Comparison of ENCODE assay signal across 10 mouse cellular contexts in the genomic region with DNA sequence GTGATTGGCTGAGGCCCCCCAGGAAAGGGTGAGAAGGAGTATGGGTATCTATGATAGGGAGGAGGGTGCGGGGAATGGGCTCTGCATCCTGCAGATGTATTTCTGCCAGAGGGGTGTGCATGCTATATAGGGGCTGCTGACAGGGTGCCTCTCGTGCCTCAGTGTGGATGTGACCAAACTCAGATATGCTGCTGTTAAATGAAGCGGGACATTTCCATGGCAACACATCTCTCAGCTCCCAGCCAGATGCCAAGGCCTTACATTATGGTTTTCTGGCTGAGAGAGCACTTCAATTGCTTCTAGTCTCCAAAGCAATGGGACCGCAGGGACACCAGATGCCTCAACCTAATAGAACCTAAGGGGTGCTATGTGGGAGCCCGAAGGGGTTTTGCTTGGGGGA. TPM values are rescaled to one million over a fixed set of nuclear protein-coding genes. Genes with fewer than 3 reads are reported as not detected.
DNase-seq lines count a peak whose midpoint lies in the region; ATAC-seq and TF ChIP-seq lines count a peak whose summit lies in the region.
"Had no signal": no experiment of that assay in that cellular context is flagged by ENCODE, and none has a peak within 500 bp of the region (broad histone marks: within the 10 kb centered on the region; RNA-seq: fewer than 3 reads in every experiment).

No protein-coding gene starts in this region.

- TF ChIP-seq CTCF in CH12.LX (conservative IDR thresholded peaks at IDR 0.05 in 1 of 2, IDR thresholded peaks at IDR 0.05 in 1 of 2; ENCODE audit: low read depth in 2 of 2, low read length in 2 of 2) (no peak), MEL (IDR thresholded peaks at IDR 0.05 in 2 of 3, conservative IDR thresholded peaks at IDR 0.05 in 1 of 3; ENCODE audit: control insufficient read depth in 1 of 3, insufficient read depth in 1 of 3, low read depth in 2 of 3, low read length in 3 of 3, poor library complexity in 1 of 3, severe bottlenecking in 1 of 3) (no peak)

- in situ Hi-C loops in CH12.LX (cut with MboI; ENCODE audit: low pct_ligation_motif_present, low pct_unique_long_range_greater_than_20kb, low sequenced_read_pairs) = no loop called here

- H3K79me2 ChIP-seq in CH12.LX (replicated peaks; ENCODE audit: control insufficient read depth, extremely low read depth, insufficient read depth, poor library complexity, severe bottlenecking) (no peaks in the 10 kb centered on the region), MEL (ENCODE audit: control insufficient read depth, insufficient read depth, low read length, poor library complexity) (no peaks in the 10 kb centered on the region)

- H3K9me3 ChIP-seq in CH12.LX (replicated peaks; ENCODE audit: low read length) (peaks cover 5% of the 10 kb centered on the region), MEL (replicated peaks; ENCODE audit: insufficient read depth, low read length) (no peaks in the 10 kb centered on the region)
- H3K9me3 ChIP-seq in forebrain, embryonic 15.5 days = no peaks in the 10 kb centered on the region
- H3K9me3 ChIP-seq in midbrain, embryonic 13.5 days = no peaks in the 10 kb centered on the region

- peak; percentile 83 for ATAC-seq in forebrain, embryonic 15.5 days (replicated peaks)
- ATAC-seq in midbrain, embryonic 13.5 days = peak; percentile 92

- H3K27ac ChIP-seq in CH12.LX (ENCODE audit: insufficient read depth, low read depth) (no peak overlapping the region), MEL (ENCODE audit: control insufficient read depth, low read depth, low read length) (no peak overlapping the region)
- peak overlapping the region; percentile 65 for H3K27ac ChIP-seq in forebrain, embryonic 15.5 days (replicated peaks)
- peak overlapping the region; percentile 77 for H3K27ac ChIP-seq in midbrain, embryonic 13.5 days

- H3K4me3 ChIP-seq in CH12.LX (replicated peaks in 1 of 3; ENCODE audit: low read depth in 2 of 3, low read length in 2 of 3, poor library complexity in 1 of 3) (no peak overlapping the region), MEL (ENCODE audit: control insufficient read depth in 1 of 2, insufficient read depth in 1 of 2, low read depth in 2 of 2, low read length in 2 of 2) (no peak overlapping the region)
- H3K4me3 ChIP-seq in forebrain, embryonic 15.5 days = no peak overlapping the region
- no peak overlapping the region for H3K4me3 ChIP-seq in midbrain, embryonic 13.5 days (replicated peaks)

- dilution Hi-C loops in CH12.LX (cut with MboI; ENCODE audit: extremely low pct_ligation_motif_present, extremely low pct_unique_long_range_greater_than_20kb, low sequenced_read_pairs) = no loop called here

- H3K4me2 ChIP-seq in CH12.LX (ENCODE audit: insufficient read depth, low read depth, poor library complexity, severe bottlenecking) = no peak overlapping the region
- no peak overlapping the region for H3K4me2 ChIP-seq in forebrain, embryonic 15.5 days (replicated peaks)
- no peak overlapping the region for H3K4me2 ChIP-seq in midbrain, embryonic 13.5 days (replicated peaks)

- H3K27me3 ChIP-seq in CH12.LX (replicated peaks) (no peaks in the 10 kb centered on the region), MEL (ENCODE audit: control insufficient read depth in 1 of 2, insufficient read depth in 2 of 2, low read length in 2 of 2) (no peaks in the 10 kb centered on the region)
- no peaks in the 10 kb centered on the region for H3K27me3 ChIP-seq in forebrain, embryonic 15.5 days
- no peaks in the 10 kb centered on the region for H3K27me3 ChIP-seq in midbrain, embryonic 13.5 days

- H3K36me3 ChIP-seq in CH12.LX (replicated peaks in 1 of 2; ENCODE audit: control insufficient read depth in 1 of 2, insufficient read depth in 1 of 2, low read length in 1 of 2) = peaks cover 11 to 29% of the 10 kb centered on the region in 2 experiments
- peaks cover 0 to 6% of the 10 kb centered on the region in 2 experiments; a peak in 2 of 4 replicates for H3K36me3 ChIP-seq in MEL (ENCODE audit: control insufficient read depth in 1 of 2, insufficient read depth in 2 of 2, low read length in 2 of 2)
- H3K36me3 ChIP-seq in forebrain, embryonic 15.5 days = peaks cover 9% of the 10 kb centered on the region
- peaks cover 12% of the 10 kb centered on the region; the same call in 1 of the 2 replicates for H3K36me3 ChIP-seq in midbrain, embryonic 13.5 days

- TF ChIP-seq RAD21 in CH12.LX (IDR thresholded peaks at IDR 0.05; ENCODE audit: low read depth, low read length) = no peak
- no peak for TF ChIP-seq RAD21 in MEL (IDR thresholded peaks at IDR 0.05; ENCODE audit: low read depth, low read length)

- no peak for TF ChIP-seq POLR2A in CH12.LX (IDR thresholded peaks at IDR 0.05; ENCODE audit: low read depth, low read length)
- no peak; a peak in 1 of 4 replicates for TF ChIP-seq POLR2A in MEL (IDR thresholded peaks at IDR 0.05; ENCODE audit: control insufficient read depth in 1 of 2, insufficient read depth in 1 of 2, low read depth in 1 of 2, low read length in 2 of 2, poor library complexity in 1 of 2)

- DNase-seq in CH12.LX (ENCODE audit: extremely low read depth) = no peak
- no peak for DNase-seq in MEL (ENCODE audit: low read depth, low spot score)
- DNase-seq in heart, postnatal 4 days = no peak
- DNase-seq in lung, postnatal 25 days (ENCODE audit: low spot score) = no peak
- no peak for DNase-seq in layer of hippocampus, postnatal 14 days (ENCODE audit: low spot score in 2 of 2)
- DNase-seq: adrenal gland, postnatal 14 days; gastrocnemius, postnatal 10 days; lung, adult 2 months had no signal

- TF ChIP-seq EP300 in CH12.LX (IDR thresholded peaks at IDR 0.05; ENCODE audit: low read length) (no peak), MEL (IDR thresholded peaks at IDR 0.05; ENCODE audit: low read depth in 1 of 2, low read length in 2 of 2) (no peak)

- no peak overlapping the region for H3K9ac ChIP-seq in CH12.LX (ENCODE audit: insufficient read depth, low read depth)
- no peak overlapping the region for H3K9ac ChIP-seq in MEL (ENCODE audit: control insufficient read depth, low read depth, low read length, poor library complexity, severe bottlenecking)
- no peak overlapping the region for H3K9ac ChIP-seq in forebrain, embryonic 15.5 days (replicated peaks)
- no peak overlapping the region for H3K9ac ChIP-seq in midbrain, embryonic 13.5 days (replicated peaks)

- H3K4me1 ChIP-seq in CH12.LX (ENCODE audit: control insufficient read depth in 1 of 2, insufficient read depth in 2 of 2) = peaks cover 0 to 12% of the 10 kb centered on the region in 2 experiments; a peak in 3 of 4 replicates
- peaks cover 2 to 18% of the 10 kb centered on the region in 2 experiments; a peak in 3 of 4 replicates for H3K4me1 ChIP-seq in MEL (ENCODE audit: control insufficient read depth in 1 of 2, insufficient read depth in 2 of 2, low read length in 2 of 2)
- peaks cover 8% of the 10 kb centered on the region for H3K4me1 ChIP-seq in forebrain, embryonic 15.5 days
- peaks cover 17% of the 10 kb centered on the region for H3K4me1 ChIP-seq in midbrain, embryonic 13.5 days (replicated peaks)

- WGBS in forebrain, embryonic 15.5 days = 31% methylated on average over 5 of the region's 5 CpGs
- 36% methylated on average over 5 of the region's 5 CpGs for WGBS in midbrain, embryonic 13.5 days

RNA-seq across cellular contexts. Expression of a gene that starts 24.8 kb away (rescaled TPM):
- 117 and 159 TPM in 2 replicates for total RNA-seq in CH12.LX (2012; rRNA removed)
- total RNA-seq in CH12.LX (2014; rRNA removed) = 138 and 180 TPM in 2 replicates
- 261 and 271 TPM in 2 replicates for polyA plus RNA-seq in CH12.LX (2012; ENCODE audit: insufficient read length, low read depth)
- 166 and 174 TPM in 2 replicates for total RNA-seq in MEL (2012; rRNA removed)
- 100 to 1,000 TPM in 1 of 2 experiments, not detected in 1; 182 TPM for polyA plus RNA-seq in MEL (2012; ENCODE audit: insufficient read depth in 1 of 2, insufficient read length in 2 of 2, low read depth in 1 of 2, low replicate concordance in 2 of 2, missing spikeins in 1 of 2)
- 249 and 275 TPM in 2 replicates for polyA plus RNA-seq in forebrain, embryonic 15.5 days (2015; fragmentation: Nextera tagmentation; extraction: Ambion mirVana)
- 305 and 312 TPM in 2 replicates for polyA plus RNA-seq in midbrain, embryonic 13.5 days (2015; fragmentation: Nextera tagmentation; extraction: Ambion mirVana)
- total RNA-seq in heart, postnatal 4 days (2021) = 100 to 1,000 TPM; 157 to 172 TPM
- 10 to 100 TPM; 87.3 to 94.3 TPM for total RNA-seq in layer of hippocampus, postnatal 14 days (2021)

RNA-seq across cellular contexts. Expression of a gene that starts 24.9 kb away (rescaled TPM):
- total RNA-seq in CH12.LX (2012; rRNA removed) (26.8 and 31.7 TPM in 2 replicates), CH12.LX (2014; rRNA removed) (39.1 and 54.1 TPM in 2 replicates), MEL (2012; rRNA removed) (31.4 and 41.4 TPM in 2 replicates)
- polyA plus RNA-seq in CH12.LX (2012; ENCODE audit: insufficient read length, low read depth) (32.8 and 37.3 TPM in 2 replicates), MEL (2012; ENCODE audit: insufficient read depth in 1 of 2, insufficient read length in 2 of 2, low read depth in 1 of 2, low replicate concordance in 2 of 2, missing spikeins in 1 of 2) (10 to 100 TPM in 1 of 2 experiments, not detected in 1; 48.9 TPM)
- polyA plus RNA-seq in forebrain, embryonic 15.5 days (2015; fragmentation: Nextera tagmentation; extraction: Ambion mirVana) = 51.3 and 52.1 TPM in 2 replicates
- polyA plus RNA-seq in midbrain, embryonic 13.5 days (2015; fragmentation: Nextera tagmentation; extraction: Ambion mirVana) = 45.3 and 50.1 TPM in 2 replicates
- total RNA-seq in heart, postnatal 4 days (2021) = 10 to 100 TPM; 14.9 to 15.6 TPM
- total RNA-seq in layer of hippocampus, postnatal 14 days (2021) = 10 to 100 TPM; 16.7 to 18.5 TPM

RNA-seq across cellular contexts. Expression of a gene that starts 30.8 kb away (rescaled TPM):
- total RNA-seq in CH12.LX (2012; rRNA removed) = 37.1 and 37.4 TPM in 2 replicates
- total RNA-seq in CH12.LX (2014; rRNA removed) = 49.2 and 56.5 TPM in 2 replicates
- polyA plus RNA-seq in CH12.LX (2012; ENCODE audit: insufficient read length, low read depth) = 68.6 and 72.2 TPM in 2 replicates
- 61.6 and 64.6 TPM in 2 replicates for total RNA-seq in MEL (2012; rRNA removed)
- polyA plus RNA-seq in MEL (2012; ENCODE audit: insufficient read depth in 1 of 2, insufficient read length in 2 of 2, low read depth in 1 of 2, low replicate concordance in 2 of 2, missing spikeins in 1 of 2) = 10 to 100 TPM in 1 of 2 experiments, not detected in 1; 75.9 TPM
- polyA plus RNA-seq in forebrain, embryonic 15.5 days (2015; fragmentation: Nextera tagmentation; extraction: Ambion mirVana) = 60.8 and 68.3 TPM in 2 replicates
- 55.5 and 59.9 TPM in 2 replicates for polyA plus RNA-seq in midbrain, embryonic 13.5 days (2015; fragmentation: Nextera tagmentation; extraction: Ambion mirVana)
- 10 to 100 TPM; 65.1 to 68.9 TPM for total RNA-seq in heart, postnatal 4 days (2021)
- total RNA-seq in layer of hippocampus, postnatal 14 days (2021) = 10 to 100 TPM; 50.3 to 60.5 TPM

RNA-seq across cellular contexts. Expression of a gene that starts 53.2 kb away (rescaled TPM):
- total RNA-seq in CH12.LX (2012; rRNA removed) (78.0 and 93.6 TPM in 2 replicates), CH12.LX (2014; rRNA removed) (116 and 126 TPM in 2 replicates), MEL (2012; rRNA removed) (88.1 and 108 TPM in 2 replicates)
- polyA plus RNA-seq in CH12.LX (2012; ENCODE audit: insufficient read length, low read depth) (96.8 and 113 TPM in 2 replicates), MEL (2012; ENCODE audit: insufficient read depth in 1 of 2, insufficient read length in 2 of 2, low read depth in 1 of 2, low replicate concordance in 2 of 2, missing spikeins in 1 of 2) (10 to 100 TPM; 40.8 to 92.1 TPM)
- 127 and 128 TPM in 2 replicates for polyA plus RNA-seq in forebrain, embryonic 15.5 days (2015; fragmentation: Nextera tagmentation; extraction: Ambion mirVana)
- polyA plus RNA-seq in midbrain, embryonic 13.5 days (2015; fragmentation: Nextera tagmentation; extraction: Ambion mirVana) = 132 and 135 TPM in 2 replicates
- total RNA-seq in heart, postnatal 4 days (2021) = 10 to 100 TPM; 49.2 to 49.3 TPM
- total RNA-seq in layer of hippocampus, postnatal 14 days (2021) = 10 to 100 TPM; 48.2 to 48.4 TPM

Comparison
In these comparisons a context has a peak if more than half of its experiments do, and no peak if none do; other contexts are left out.
1. H3K27ac ChIP-seq: peak in forebrain, embryonic 15.5 days (single experiment) and midbrain, embryonic 13.5 days (single experiment); none in CH12.LX (single experiment) and MEL (single experiment).